Mouse (Mus musculus) adrenal gland, postnatal 10 days (tissue): ENCODE measurements at regions not wholly inside any gene's neighbourhood (a gene's known extent, or its start where the extent isn't known, plus 50 kb on each side); places are given as distances from the start of the nearest gene placed in this dataset.
A peak's percentile ranks its signal among the peaks of the same experiment; 100 is the strongest.

ENCODE experiments used
- DNase-seq: peaks from one replicate; pipeline ENCODE4 v3.0.0; 2021; ENCODE audit warnings: mixed read lengths

- DNase-seq = no peak
These were observed 276.8 kb downstream of the Ankrd50 start for GRCm38 (mm10) chr3:38207867-38208266.

GRCm38 (mm10) chr3:38201861-38202656 is 282.6 kb downstream of the Ankrd50 start:
- peak; percentile 87 for DNase-seq

GRCm38 (mm10) chr3:38194001-38194400 is 290.6 kb downstream of the Ankrd50 start:
- no peak for DNase-seq

- no peak for DNase-seq
These were observed 297.2 kb downstream of the Ankrd50 start for GRCm38 (mm10) chr3:38187406-38187896.

GRCm38 (mm10) chr3:38186503-38186902 is 298.1 kb downstream of the Ankrd50 start:
- DNase-seq = no peak

GRCm38 (mm10) chr3:38178295-38178694 is 306.3 kb downstream of the Ankrd50 start:
- DNase-seq = no peak

GRCm38 (mm10) chr3:38175946-38176345 is 308.7 kb downstream of the Ankrd50 start:
- no peak for DNase-seq

- peak; percentile 15 for DNase-seq
These were observed 309.8 kb downstream of the Ankrd50 start for GRCm38 (mm10) chr3:38174735-38175280.

- DNase-seq = no peak
These were observed 332.2 kb downstream of the Ankrd50 start for GRCm38 (mm10) chr3:38152408-38152807.

- DNase-seq = no peak
These were observed 332.8 kb downstream of the Ankrd50 start for GRCm38 (mm10) chr3:38151821-38152220.

GRCm38 (mm10) chr3:38146663-38147062 is 338.0 kb downstream of the Ankrd50 start:
- no peak for DNase-seq

- no peak for DNase-seq
These were observed 339.2 kb downstream of the Ankrd50 start for GRCm38 (mm10) chr3:38145444-38145843.

- peak; percentile 76 for DNase-seq
These were observed 340.0 kb downstream of the Ankrd50 start for GRCm38 (mm10) chr3:38144650-38145049.

GRCm38 (mm10) chr3:38143147-38143883 is 341.3 kb downstream of the Ankrd50 start:
- DNase-seq = peak; percentile 77

- DNase-seq = no peak
These were observed 345.3 kb downstream of the Ankrd50 start for GRCm38 (mm10) chr3:38139387-38139786.

- no peak for DNase-seq
These were observed 346.6 kb downstream of the Ankrd50 start for GRCm38 (mm10) chr3:38138014-38138413.

- no peak for DNase-seq
These were observed 348.8 kb downstream of the Ankrd50 start for GRCm38 (mm10) chr3:38135808-38136214.

- DNase-seq = no peak
These were observed 350.2 kb downstream of the Ankrd50 start for GRCm38 (mm10) chr3:38134425-38134824.

- DNase-seq = no peak
These were observed 352.8 kb downstream of the Ankrd50 start for GRCm38 (mm10) chr3:38131887-38132220.

GRCm38 (mm10) chr3:38131176-38131886 is 353.3 kb downstream of the Ankrd50 start:
- no peak for DNase-seq

GRCm38 (mm10) chr3:38130088-38130487 is 354.6 kb downstream of the Ankrd50 start:
- peak; percentile 45 for DNase-seq

- no peak for DNase-seq
These were observed 355.5 kb downstream of the Ankrd50 start for GRCm38 (mm10) chr3:38129167-38129500.
